Mouse (Mus musculus) cortical plate, adult 2 months (tissue): Measurements from ENCODE around the gene Tubb5.

ENCODE experiments used
- CTCF ChIP-seq: fragments of 200-500 bp; IDR thresholded peaks from 2 replicates; pipeline ENCODE4 v1.5.1; 2011; ENCODE audit warnings: mild to moderate bottlenecking, control low read depth, low read length; ENCODE audit not compliant: insufficient read depth; ENCODE audit errors: extremely low read depth
- POLR2A ChIP-seq: fragments of 200-500 bp; IDR thresholded peaks from 2 replicates; pipeline ENCODE4 v1.6.1; 2011; ENCODE audit warnings: mild to moderate bottlenecking, low read length, control low read depth; ENCODE audit not compliant: insufficient read depth; ENCODE audit errors: extremely low read depth

DNA sequence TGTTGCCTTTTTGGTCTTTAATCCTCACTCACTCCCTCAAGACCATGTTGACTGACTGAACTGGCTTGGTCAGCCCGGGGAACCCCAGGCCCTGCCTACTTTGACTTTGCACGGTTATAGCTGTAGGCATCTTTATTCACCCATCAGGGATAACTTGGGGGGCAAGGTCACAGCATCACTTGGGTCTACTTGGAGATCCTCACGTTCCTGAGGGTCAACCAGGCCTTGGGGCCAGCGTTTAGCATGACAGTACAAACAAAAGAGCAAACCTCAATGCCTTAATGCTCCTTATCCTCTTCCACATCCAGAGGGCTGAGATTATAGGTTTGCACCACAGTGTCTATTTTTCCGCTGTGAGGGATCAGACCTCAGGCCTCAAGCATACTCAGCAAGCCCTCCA, 25.8 kb downstream of the Tubb5 start:
- TF ChIP-seq POLR2A: no peak
- TF ChIP-seq CTCF: no peak
